Mouse (Mus musculus): Measurements from ENCODE around the gene Tex38. TPM values are rescaled to one million over a fixed set of nuclear protein-coding genes. Genes with fewer than 3 reads are reported as not detected.

Tex38 gene
- polyA plus RNA-seq (2016; fragmentation: Nextera tagmentation; extraction: Ambion mirVana), result 0.50 TPM in 1 of 2 replicates, not detected in the other

- H3K9ac ChIP-seq, result no peak within 1 kb of the TSS
- no peaks in the 10 kb centered on the region for H3K27me3 ChIP-seq
- ATAC-seq (ENCODE audit: low FRiP score), result no peak
- H3K9me3 ChIP-seq, result no peaks in the 10 kb centered on the region
- no peak within 1 kb of the TSS for H3K4me3 ChIP-seq (replicated peaks)
- no peak within 1 kb of the TSS for H3K4me2 ChIP-seq
- no peak within 1 kb of the TSS for H3K27ac ChIP-seq
- peaks cover 7% of the 10 kb centered on the region for H3K4me1 ChIP-seq
- 81% methylated on average over 3 of the region's 3 CpGs for WGBS
- no peaks in the 10 kb centered on the region; the same call in 1 of the 2 replicates for H3K36me3 ChIP-seq (replicated peaks)
Observed at GRCm38 (mm10) chr4:115780918-115781317, at the start of gene Tex38. Gene Tex38 (minus strand): TSS chr4:115781018.

- Histone ChIP-seq H3K27ac (no peak overlapping the region), H3K9me3 (no peaks in the 10 kb centered on the region), H3K4me3 (replicated peaks) (no peak overlapping the region), H3K36me3 (replicated peaks) (no peaks in the 10 kb centered on the region), H3K4me2 (no peak overlapping the region), H3K4me1 (peaks cover 11% of the 10 kb centered on the region), H3K27me3 (peaks cover 21% of the 10 kb centered on the region), H3K9ac (no peak overlapping the region)
- 85% methylated on average over 5 of the region's 5 CpGs for WGBS
- no peak for ATAC-seq (ENCODE audit: low FRiP score)
Observed at GRCm38 (mm10) chr4:115830491-115830890, 49.7 kb upstream of the Tex38 start.

- Histone ChIP-seq H3K4me3 (replicated peaks) (peak overlapping the region; percentile 81), H3K4me2 (peak overlapping the region; percentile 80), H3K9me3 (no peaks in the 10 kb centered on the region), H3K27me3 (peaks cover 21% of the 10 kb centered on the region), H3K4me1 (peaks cover 11% of the 10 kb centered on the region), H3K36me3 (replicated peaks) (no peaks in the 10 kb centered on the region), H3K27ac (no peak overlapping the region), H3K9ac (peak overlapping the region; percentile 78)
- ATAC-seq (ENCODE audit: low FRiP score), result peak; percentile 49
- WGBS, result 6% methylated on average over 8 of the region's 8 CpGs
Observed at GRCm38 (mm10) chr4:115828572-115828902, 47.7 kb upstream of the Tex38 start.

- Histone ChIP-seq H3K27ac (peak within 1 kb of the TSS; percentile 58; the same call in 1 of the 2 replicates), H3K9ac (peak within 1 kb of the TSS; percentile 78), H3K9me3 (no peaks in the 10 kb centered on the region), H3K36me3 (replicated peaks) (no peaks in the 10 kb centered on the region), H3K4me3 (replicated peaks) (peak within 1 kb of the TSS; percentile 81), H3K4me2 (peak within 1 kb of the TSS; percentile 80), H3K27me3 (peaks cover 21% of the 10 kb centered on the region), H3K4me1 (peaks cover 11% of the 10 kb centered on the region)
- ATAC-seq (ENCODE audit: low FRiP score), result peak; percentile 89
- under 1% methylated on average over 56 of the region's 57 CpGs for WGBS
Observed at GRCm38 (mm10) chr4:115827888-115828571, 47.2 kb upstream of the Tex38 start, which contains the start of gene Mob3c. Gene Mob3c (plus strand): TSS chr4:115828092.

GRCm38 (mm10) chr4:115827535-115827887 is 46.7 kb upstream of the Tex38 start:
- peak; percentile 7; the same call in 1 of the 2 replicates for ATAC-seq (ENCODE audit: low FRiP score)
- H3K9me3 ChIP-seq, result no peaks in the 10 kb centered on the region
- H3K4me2 ChIP-seq, result peak overlapping the region; percentile 80
- no peaks in the 10 kb centered on the region for H3K36me3 ChIP-seq (replicated peaks)
- 3% methylated on average over 4 of the region's 4 CpGs for WGBS
- H3K4me1 ChIP-seq, result peaks cover 11% of the 10 kb centered on the region
- no peak overlapping the region for H3K27ac ChIP-seq
- H3K27me3 ChIP-seq, result peaks cover 21% of the 10 kb centered on the region
- H3K4me3 ChIP-seq (replicated peaks), result peak overlapping the region; percentile 81
- peak overlapping the region; percentile 78 for H3K9ac ChIP-seq

GRCm38 (mm10) chr4:115827066-115827465 is 46.2 kb upstream of the Tex38 start:
- WGBS, result 68% methylated on average over 3 of the region's 3 CpGs
- Histone ChIP-seq H3K4me1 (peaks cover 11% of the 10 kb centered on the region), H3K4me3 (replicated peaks) (no peak overlapping the region), H3K4me2 (0 out of 2 replicates have a peak overlapping the region, but pooled peaks have one; percentile 80), H3K27me3 (peaks cover 21% of the 10 kb centered on the region), H3K27ac (no peak overlapping the region), H3K36me3 (replicated peaks) (no peaks in the 10 kb centered on the region), H3K9me3 (no peaks in the 10 kb centered on the region), H3K9ac (no peak overlapping the region)
- no peak for ATAC-seq (ENCODE audit: low FRiP score)

GRCm38 (mm10) chr4:115825271-115825670 is 44.5 kb upstream of the Tex38 start:
- Histone ChIP-seq H3K27ac (no peak overlapping the region), H3K9me3 (no peaks in the 10 kb centered on the region), H3K4me2 (no peak overlapping the region), H3K36me3 (replicated peaks) (0 out of 2 replicates have a peak, but pooled peaks cover under 1% of the 10 kb centered on the region), H3K27me3 (peaks cover 21% of the 10 kb centered on the region), H3K9ac (no peak overlapping the region), H3K4me1 (peaks cover 11% of the 10 kb centered on the region), H3K4me3 (replicated peaks) (no peak overlapping the region)
- WGBS, result 73% methylated on average over 2 of the region's 2 CpGs
- ATAC-seq (ENCODE audit: low FRiP score), result no peak

GRCm38 (mm10) chr4:115824178-115824577 is 43.4 kb upstream of the Tex38 start:
- H3K27me3 ChIP-seq, result peaks cover 15% of the 10 kb centered on the region
- 89% methylated on average over 2 of the region's 2 CpGs for WGBS
- ATAC-seq (ENCODE audit: low FRiP score), result no peak

GRCm38 (mm10) chr4:115821928-115822327 is 41.1 kb upstream of the Tex38 start:
- Histone ChIP-seq H3K27ac (no peak overlapping the region), H3K9me3 (no peaks in the 10 kb centered on the region), H3K4me3 (replicated peaks) (no peak overlapping the region), H3K9ac (no peak overlapping the region), H3K4me1 (no peaks in the 10 kb centered on the region), H3K36me3 (replicated peaks) (0 out of 2 replicates have a peak, but pooled peaks cover 7% of the 10 kb centered on the region), H3K27me3 (peaks cover 7% of the 10 kb centered on the region), H3K4me2 (no peak overlapping the region)
- ATAC-seq (ENCODE audit: low FRiP score), result no peak
- 80% methylated on average over 3 of the region's 3 CpGs for WGBS

More at GRCm38 (mm10) chr4:115824178-115824577, 43.4 kb upstream of the Tex38 start:
- no peak overlapping the region for H3K9ac ChIP-seq
- H3K4me1 ChIP-seq, result peaks cover 11% of the 10 kb centered on the region
- H3K36me3 ChIP-seq (replicated peaks), result 0 out of 2 replicates have a peak, but pooled peaks cover 3% of the 10 kb centered on the region
- no peaks in the 10 kb centered on the region for H3K9me3 ChIP-seq
- H3K4me3 ChIP-seq (replicated peaks), result no peak overlapping the region
- H3K27ac ChIP-seq, result no peak overlapping the region
- no peak overlapping the region for H3K4me2 ChIP-seq

- H3K27ac ChIP-seq, result no peak overlapping the region
- no peak for ATAC-seq (ENCODE audit: low FRiP score)
Observed at GRCm38 (mm10) chr4:115821431-115821830, 40.6 kb upstream of the Tex38 start.

GRCm38 (mm10) chr4:115820944-115821343 is 40.1 kb upstream of the Tex38 start:
- Histone ChIP-seq H3K9ac (no peak overlapping the region), H3K4me3 (replicated peaks) (no peak overlapping the region), H3K4me2 (no peak overlapping the region), H3K9me3 (no peaks in the 10 kb centered on the region), H3K27me3 (no peaks in the 10 kb centered on the region), H3K27ac (no peak overlapping the region), H3K36me3 (replicated peaks) (0 out of 2 replicates have a peak, but pooled peaks cover 7% of the 10 kb centered on the region), H3K4me1 (no peaks in the 10 kb centered on the region)
- 74% methylated on average over 3 of the region's 3 CpGs for WGBS
- ATAC-seq (ENCODE audit: low FRiP score), result no peak

More at GRCm38 (mm10) chr4:115821431-115821830, 40.6 kb upstream of the Tex38 start:
- Histone ChIP-seq H3K36me3 (replicated peaks) (0 out of 2 replicates have a peak, but pooled peaks cover 7% of the 10 kb centered on the region), H3K9me3 (no peaks in the 10 kb centered on the region), H3K27me3 (0 out of 2 replicates have a peak, but pooled peaks cover 2% of the 10 kb centered on the region), H3K4me1 (no peaks in the 10 kb centered on the region), H3K4me2 (no peak overlapping the region), H3K9ac (no peak overlapping the region), H3K4me3 (replicated peaks) (no peak overlapping the region)

GRCm38 (mm10) chr4:115820199-115820598 is 39.4 kb upstream of the Tex38 start:
- Histone ChIP-seq H3K4me3 (replicated peaks) (no peak overlapping the region), H3K9ac (no peak overlapping the region), H3K9me3 (no peaks in the 10 kb centered on the region), H3K27ac (no peak overlapping the region), H3K4me1 (no peaks in the 10 kb centered on the region), H3K27me3 (no peaks in the 10 kb centered on the region), H3K36me3 (replicated peaks) (peaks cover 10% of the 10 kb centered on the region; the same call in 1 of the 2 replicates), H3K4me2 (no peak overlapping the region)
- WGBS, result 85% methylated on average over 3 of the region's 3 CpGs
- ATAC-seq (ENCODE audit: low FRiP score), result no peak

- Histone ChIP-seq H3K4me1 (no peaks in the 10 kb centered on the region), H3K36me3 (replicated peaks) (peaks cover 25% of the 10 kb centered on the region), H3K9ac (no peak overlapping the region), H3K27ac (no peak overlapping the region), H3K4me2 (no peak overlapping the region), H3K9me3 (no peaks in the 10 kb centered on the region), H3K27me3 (no peaks in the 10 kb centered on the region), H3K4me3 (replicated peaks) (no peak overlapping the region)
- WGBS, result 95% methylated on average over 5 of the region's 5 CpGs
- no peak for ATAC-seq (ENCODE audit: low FRiP score)
Observed at GRCm38 (mm10) chr4:115815606-115816005, 34.8 kb upstream of the Tex38 start.

All from forebrain, embryonic 12.5 days (tissue).